Mouse (Mus musculus) midbrain, postnatal 0 days (tissue): ENCODE measurements around the gene Arhgef15. TPM values are rescaled to one million over a fixed set of nuclear protein-coding genes. Genes with fewer than 3 reads are reported as not detected.

Source experiments
- ATAC-seq: fragments of 200-750 bp; cut with Nextera tagmentation; 2 replicates; pipeline ENCODE4 v1.8.0; 2017; ENCODE audit warnings: moderate number of reproducible peaks, mild to moderate bottlenecking, moderate TSS enrichment, moderate library complexity; ENCODE audit not compliant: low FRiP score
- DNase-seq: peaks from one replicate; pipeline ENCODE4 v3.0.0-alpha.2; 2015; ENCODE audit warnings: low spot score
- H3K27ac ChIP-seq: fragments of 300-500 bp; sonication (generic); 2 replicates; pipeline ENCODE4 v1.5.1; 2014; ENCODE audit warnings: low read depth, mild to moderate bottlenecking, low read length, mixed read lengths
- H3K27me3 ChIP-seq: fragments of 300-500 bp; sonication (generic); 2 replicates; pipeline ENCODE4 v1.6.1; 2014; ENCODE audit warnings: low read length, control low read depth, mixed read lengths; ENCODE audit not compliant: insufficient read depth
- H3K36me3 ChIP-seq: fragments of 300-500 bp; sonication (generic); 2 replicates; pipeline ENCODE4 v1.6.1; 2014; ENCODE audit warnings: low read length, control low read depth, mixed read lengths; ENCODE audit not compliant: insufficient read depth
- H3K4me1 ChIP-seq: fragments of 300-500 bp; sonication (generic); 2 replicates; pipeline ENCODE4 v1.6.1; 2014; ENCODE audit warnings: mild to moderate bottlenecking, control low read depth, antibody characterized with exemption, low read length, mixed read lengths; ENCODE audit not compliant: insufficient read depth
- H3K4me2 ChIP-seq: fragments of 300-500 bp; sonication (generic); 2 replicates; pipeline ENCODE4 v1.6.1; 2014; ENCODE audit warnings: low read depth, mild to moderate bottlenecking, low read length, mixed read lengths; ENCODE audit not compliant: poor library complexity, severe bottlenecking
- H3K4me3 ChIP-seq: fragments of 300-500 bp; sonication (generic); 2 replicates; pipeline ENCODE4 v1.5.1; 2014; ENCODE audit warnings: low read depth, mild to moderate bottlenecking, low read length, moderate library complexity
- H3K9ac ChIP-seq: fragments of 300-500 bp; sonication (generic); replicated peaks from 2 replicates; pipeline ENCODE4 v1.6.1; 2014; ENCODE audit warnings: mild to moderate bottlenecking, low read length, moderate library complexity, mixed read lengths; ENCODE audit not compliant: poor library complexity, severe bottlenecking
- H3K9me3 ChIP-seq: fragments of 300-500 bp; sonication (generic); 2 replicates; pipeline ENCODE4 v1.6.1; 2016; ENCODE audit warnings: low read length, control low read depth
- CTCF ChIP-seq: IDR thresholded peaks from 2 replicates; pipeline ENCODE4 v1.5.1; 2016; ENCODE audit warnings: antibody characterized with exemption, mild to moderate bottlenecking
- WGBS: fragments of 180-500 bp; shearing (Covaris S2); extraction: QIAGEN DNeasy Blood & Tissue Kit; methylation state at CpG from one replicate; pipeline ENCODE4 v1.1.7; 2014; 5-methylcytosine and 5-hydroxymethylcytosine counted together
- polyA plus RNA-seq: library from polyadenylated mRNA; unstranded; fragments of >200 nt; fragmentation: Nextera tagmentation; extraction: Ambion mirVana; gene quantifications from 2 replicates; pipeline ENCODE4 v1.2.1, GENCODE M21; 2015
- total RNA-seq: library from RNA; depleted of rRNA; stranded (reverse); fragments of >200 nt; gene quantifications from 2 replicates; pipeline ENCODE4 v1.2.3, GENCODE M21; 2014

Gene Arhgef15
- total and polyA plus RNA-seq, 2 experiments from 2014 or later = 23.3 to 27.6 TPM

- H3K27me3 ChIP-seq = no peaks in the 10 kb centered on the region
- DNase-seq (no peak), ATAC-seq (no peak)
- no peak overlapping the region for H3K4me3 ChIP-seq
- no peak overlapping the region for H3K9ac ChIP-seq
- H3K36me3 ChIP-seq = no peaks in the 10 kb centered on the region
- no peak for TF ChIP-seq CTCF
- H3K4me1 ChIP-seq = no peaks in the 10 kb centered on the region
- 86% methylated on average over 3 of the region's 3 CpGs for WGBS
- no peak overlapping the region for H3K27ac ChIP-seq
- no peak overlapping the region for H3K4me2 ChIP-seq
- no peaks in the 10 kb centered on the region for H3K9me3 ChIP-seq
Measured at GRCm38 (mm10) chr11:68961596-68961995, 4.3 kb upstream of the Arhgef15 start.

DNA sequence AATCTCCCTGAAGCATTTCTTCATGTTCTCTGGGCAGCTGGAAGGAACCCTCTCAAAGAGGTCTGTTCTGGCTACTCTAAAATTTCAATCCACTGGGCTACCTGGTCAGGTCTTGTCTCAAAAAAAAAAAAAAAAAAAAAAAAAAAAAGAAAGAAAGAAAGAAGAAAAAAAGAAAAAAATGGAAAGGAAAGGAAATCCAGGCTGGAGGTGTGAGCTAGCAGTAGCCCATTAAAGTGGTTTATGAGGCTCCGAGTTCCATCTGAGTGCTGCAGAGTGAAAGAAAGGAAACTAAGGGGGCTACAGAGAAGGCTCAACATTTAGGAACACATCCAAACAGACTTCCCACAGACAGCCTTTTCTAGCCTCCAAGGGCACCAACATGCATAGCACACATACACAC is 691 bp upstream of the Arhgef15 start:
- TF ChIP-seq CTCF = no peak
- Histone ChIP-seq H3K4me3 (no peak overlapping the region), H3K9me3 (no peaks in the 10 kb centered on the region), H3K4me2 (no peak overlapping the region), H3K27ac (no peak overlapping the region), H3K36me3 (no peaks in the 10 kb centered on the region), H3K4me1 (peaks cover 5% of the 10 kb centered on the region; the same call in 1 of the 2 replicates), H3K9ac (no peak overlapping the region), H3K27me3 (peaks cover 14% of the 10 kb centered on the region)
- DNase-seq (no peak), ATAC-seq (no peak)
- WGBS = 95% methylated on average over 1 of the region's 1 CpGs

DNA sequence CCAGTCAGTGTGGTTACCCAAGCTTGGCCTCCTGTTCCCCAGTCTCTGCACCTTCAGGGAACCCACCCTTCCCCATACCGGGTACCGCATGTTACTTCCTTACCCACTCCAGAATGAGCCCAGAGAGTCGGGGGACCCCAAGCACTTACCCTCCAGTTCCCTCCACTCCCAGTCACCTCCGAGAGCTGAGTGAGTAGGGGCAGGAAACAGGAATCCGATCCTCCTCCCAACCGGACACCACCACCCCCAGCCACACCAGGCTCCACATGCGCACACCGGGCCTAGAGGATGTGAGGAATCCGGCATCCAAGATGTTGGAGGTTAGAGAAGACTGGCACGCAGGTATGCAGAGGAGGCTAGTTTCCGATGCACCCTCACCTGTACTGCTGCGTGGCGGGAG is 583 bp downstream of the Arhgef15 start:
- Histone ChIP-seq H3K4me2 (no peak overlapping the region), H3K36me3 (no peaks in the 10 kb centered on the region), H3K4me3 (no peak overlapping the region), H3K27ac (no peak overlapping the region), H3K4me1 (peaks cover 5% of the 10 kb centered on the region; the same call in 1 of the 2 replicates), H3K9me3 (no peaks in the 10 kb centered on the region), H3K27me3 (peaks cover 14% of the 10 kb centered on the region), H3K9ac (no peak overlapping the region)
- ATAC-seq (no peak), DNase-seq (no peak)
- TF ChIP-seq CTCF = no peak
- WGBS = 34% methylated on average over 13 of the region's 13 CpGs

GRCm38 (mm10) chr11:68956107-68956506 is 1.2 kb downstream of the Arhgef15 start:
- H3K27me3 ChIP-seq = peaks cover 14% of the 10 kb centered on the region
- TF ChIP-seq CTCF = no peak
- H3K4me2 ChIP-seq = no peak overlapping the region
- H3K27ac ChIP-seq = no peak overlapping the region
- H3K9me3 ChIP-seq = no peaks in the 10 kb centered on the region
- no peak for ATAC-seq
- no peak overlapping the region for H3K4me3 ChIP-seq
- H3K4me1 ChIP-seq = peaks cover 5% of the 10 kb centered on the region; the same call in 1 of the 2 replicates
- WGBS = 62% methylated on average over 3 of the region's 3 CpGs
- no peak for DNase-seq
- H3K36me3 ChIP-seq = no peaks in the 10 kb centered on the region
- no peak overlapping the region for H3K9ac ChIP-seq

GRCm38 (mm10) chr11:68955473-68955872 is 1.8 kb downstream of the Arhgef15 start:
- Histone ChIP-seq H3K4me2 (peak overlapping the region; percentile 48; the same call in 1 of the 2 replicates), H3K27me3 (peaks cover 14% of the 10 kb centered on the region), H3K9ac (no peak overlapping the region), H3K27ac (no peak overlapping the region), H3K36me3 (no peaks in the 10 kb centered on the region), H3K4me1 (peaks cover 5% of the 10 kb centered on the region; the same call in 1 of the 2 replicates), H3K4me3 (no peak overlapping the region), H3K9me3 (no peaks in the 10 kb centered on the region)
- ATAC-seq = no peak
- WGBS = 76% methylated on average over 5 of the region's 5 CpGs
- no peak for DNase-seq
- no peak for TF ChIP-seq CTCF

DNA sequence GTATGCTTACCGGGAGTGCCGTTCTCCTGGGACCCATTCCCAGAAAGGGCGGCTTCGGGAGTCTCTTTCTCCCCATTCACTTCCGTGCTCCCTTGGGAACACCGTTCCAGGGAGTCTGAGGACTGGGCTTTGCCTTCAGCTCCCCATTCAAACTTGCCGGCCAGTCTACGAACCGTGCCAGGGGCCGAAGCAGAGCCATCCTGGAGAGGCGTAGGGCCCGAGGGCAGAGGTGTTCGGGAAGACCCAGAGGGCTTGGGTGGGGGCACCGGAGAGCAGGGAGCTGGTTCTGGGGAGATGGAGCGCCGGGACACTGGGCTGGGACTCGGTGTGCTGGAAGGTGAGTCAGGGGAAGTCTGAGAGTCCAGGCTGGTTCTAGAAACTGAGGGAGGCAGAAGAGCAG is 2.9 kb downstream of the Arhgef15 start:
- ATAC-seq (no peak), DNase-seq (no peak)
- H3K4me1 ChIP-seq = peaks cover 5% of the 10 kb centered on the region; the same call in 1 of the 2 replicates
- no peak overlapping the region for H3K27ac ChIP-seq
- H3K4me3 ChIP-seq = peak overlapping the region; percentile 28
- H3K27me3 ChIP-seq = peaks cover 14% of the 10 kb centered on the region
- peak overlapping the region; percentile 48; the same call in 1 of the 2 replicates for H3K9ac ChIP-seq
- TF ChIP-seq CTCF = no peak
- H3K4me2 ChIP-seq = peak overlapping the region; percentile 48
- H3K36me3 ChIP-seq = no peaks in the 10 kb centered on the region
- 1% methylated on average over 17 of the region's 17 CpGs for WGBS
- H3K9me3 ChIP-seq = no peaks in the 10 kb centered on the region
